In genomic region chr7:24912480-24912879, GRCm38 (mm10) we compare ENCODE assay signal across 18 mouse cellular contexts. TPM values are rescaled to one million over a fixed set of nuclear protein-coding genes. Genes with fewer than 3 reads are reported as not detected.
DNase-seq lines count a peak whose midpoint lies in the region; TF ChIP-seq lines count a peak whose summit lies in the region.
"Had no signal": no experiment of that assay in that cellular context is flagged by ENCODE, and none has a peak within 500 bp of the region (broad histone marks: within the 10 kb centered on the region; RNA-seq: fewer than 3 reads in every experiment).

No protein-coding gene starts in this region.

- no peak for TF ChIP-seq POLR2A in cerebellum, adult 2 months (IDR thresholded peaks at IDR 0.05; ENCODE audit: borderline replicate concordance, insufficient read depth, low read length)

- H3K4me3 ChIP-seq in cerebellum, adult 2 months (replicated peaks; ENCODE audit: insufficient read depth, low read depth, low read length): no peak overlapping the region
- H3K4me3 ChIP-seq: embryonic facial prominence, embryonic 10.5 days; embryonic facial prominence, embryonic 12.5 days; forebrain, embryonic 13.5 days; forebrain, embryonic 15.5 days had no signal

- H3K27ac ChIP-seq in cerebellum, adult 2 months (ENCODE audit: insufficient read depth, low read length): no peak overlapping the region
- H3K27ac ChIP-seq: embryonic facial prominence, embryonic 10.5 days; embryonic facial prominence, embryonic 12.5 days; forebrain, embryonic 13.5 days; forebrain, embryonic 15.5 days had no signal

- DNase-seq in cerebellum, adult 2 months: peak; percentile 47 to 52
- no peak for DNase-seq in cerebellum, adult 8-10 months
- DNase-seq in cerebellum, postnatal 36 days: peak; percentile 38 to 51
- no peak for DNase-seq in cerebellum, adult 11 months
- DNase-seq in right cerebral cortex, postnatal 36 days (ENCODE audit: low spot score in 2 of 2): no peak
- DNase-seq: adrenal gland, adult 8-10 months; adrenal gland, postnatal 14 days; adrenal gland, postnatal 36 days; cerebellum, adult 9-11 months; forebrain, postnatal 0 days had no signal

- 21% methylated on average over 14 of the region's 14 CpGs for WGBS in cerebellum, adult 2 months

- H3K27me3 ChIP-seq in cerebellum, adult 2 months (ENCODE audit: control insufficient read depth, insufficient read depth, low read length): no peaks in the 10 kb centered on the region
- H3K27me3 ChIP-seq: embryonic facial prominence, embryonic 12.5 days; forebrain, embryonic 13.5 days; forebrain, embryonic 15.5 days had no signal

- TF ChIP-seq CTCF in cerebellum, adult 2 months (IDR thresholded peaks at IDR 0.05; ENCODE audit: borderline replicate concordance, insufficient read depth, low read depth, low read length): no peak

- H3K4me1 ChIP-seq in cerebellum, adult 2 months (ENCODE audit: control insufficient read depth, insufficient read depth, low read length): no peaks in the 10 kb centered on the region
- H3K4me1 ChIP-seq: forebrain, embryonic 15.5 days had no signal

RNA-seq across cellular contexts. Expression of gene Arhgef1, which starts 9.8 kb away (rescaled TPM):
- polyA plus RNA-seq in cerebellum, adult 2 months (2012; rRNA removed): 162 and 173 TPM in 2 replicates

RNA-seq across cellular contexts. Expression of gene Cd79a, which starts 15.3 kb away (rescaled TPM):
- polyA plus RNA-seq in cerebellum, adult 2 months (2012; rRNA removed): 0.85 and 1.1 TPM in 2 replicates

RNA-seq across cellular contexts. Expression of gene Rps19, which starts 28.3 kb away (rescaled TPM):
- polyA plus RNA-seq in cerebellum, adult 2 months (2012; rRNA removed): 282 and 314 TPM in 2 replicates

RNA-seq across cellular contexts. Expression of gene Gm4881, which starts 31.8 kb away (rescaled TPM):
- 1.00 and 1.4 TPM in 2 replicates for polyA plus RNA-seq in cerebellum, adult 2 months (2012; rRNA removed)
- polyA plus RNA-seq: C2C12; cortical plate, adult 2 months; embryonic facial prominence, embryonic 12.5 days; embryonic facial prominence, embryonic 14.5 days had no signal

RNA-seq across cellular contexts. Expression of gene Dmrtc2, which starts 42.6 kb away (rescaled TPM):
- not detected in 2 replicates for polyA plus RNA-seq in cerebellum, adult 2 months (2012; rRNA removed)
- polyA plus RNA-seq: C2C12; cortical plate, adult 2 months; embryonic facial prominence, embryonic 10.5 days; embryonic facial prominence, embryonic 12.5 days; embryonic facial prominence, embryonic 14.5 days; forebrain, embryonic 11.5 days; forebrain, embryonic 15.5 days had no signal

Comparison
In these comparisons a context has a peak if more than half of its experiments do, and no peak if none do; other contexts are left out.
1. DNase-seq: peak in cerebellum, adult 2 months (2 of 2) and cerebellum, postnatal 36 days (2 of 2); none in cerebellum, adult 8-10 months (single experiment), cerebellum, adult 11 months (single experiment) and right cerebral cortex, postnatal 36 days (0 of 2).